Mouse (Mus musculus) myocyte (in vitro differentiated cells): ENCODE measurements around the gene Nxph3.

Source experiments
- E2F4 ChIP-seq: IDR thresholded peaks from one replicate; pipeline ENCODE4 v1.6.1; 2011; ENCODE audit warnings: mild to moderate bottlenecking, control low read depth, moderate library complexity; ENCODE audit not compliant: insufficient read depth
- MAX ChIP-seq: IDR thresholded peaks from one replicate; pipeline ENCODE4 v1.6.1; 2011; ENCODE audit warnings: low read depth, mild to moderate bottlenecking, control low read depth
- MYOD1 ChIP-seq, 3 experiments: IDR thresholded peaks; one replicate each; pipeline ENCODE4 v1.6.1; 2011; ENCODE audit warnings: control low read depth in 2 of 3, low read depth in 2 of 3, mild to moderate bottlenecking in 2 of 3, moderate library complexity in 1 of 3; ENCODE audit not compliant: insufficient read length in 2 of 3, control insufficient read depth in 1 of 3
- MYOG ChIP-seq, 3 experiments: IDR thresholded peaks; one replicate each; pipeline ENCODE4 v1.6.1; 2011; ENCODE audit warnings: control low read depth in 2 of 3, low read depth in 2 of 3, mild to moderate bottlenecking in 2 of 3; ENCODE audit not compliant: insufficient read length in 2 of 3, control insufficient read depth in 1 of 3, insufficient read depth in 1 of 3
- POLR2A ChIP-seq: IDR thresholded peaks from one replicate; pipeline ENCODE4 v1.6.1; 2011; ENCODE audit warnings: low read depth, mild to moderate bottlenecking, control low read depth, moderate library complexity; ENCODE audit not compliant: insufficient read length
- POLR2AphosphoS2 ChIP-seq: IDR thresholded peaks from one replicate; pipeline ENCODE4 v1.6.1; 2011; ENCODE audit warnings: low read depth, control low read depth; ENCODE audit not compliant: insufficient read length
- SRF ChIP-seq: IDR thresholded peaks from one replicate; pipeline ENCODE4 v1.6.1; 2011; ENCODE audit warnings: low read depth; ENCODE audit not compliant: control insufficient read depth, insufficient read length
- TCF12 ChIP-seq: IDR thresholded peaks from one replicate; pipeline ENCODE4 v1.6.1; 2011; ENCODE audit warnings: mild to moderate bottlenecking, control low read depth; ENCODE audit not compliant: poor library complexity, insufficient read depth, severe bottlenecking
- TCF3 ChIP-seq: IDR thresholded peaks from one replicate; pipeline ENCODE4 v1.6.1; 2011; ENCODE audit warnings: low read depth, control low read depth; ENCODE audit not compliant: insufficient read length

DNA sequence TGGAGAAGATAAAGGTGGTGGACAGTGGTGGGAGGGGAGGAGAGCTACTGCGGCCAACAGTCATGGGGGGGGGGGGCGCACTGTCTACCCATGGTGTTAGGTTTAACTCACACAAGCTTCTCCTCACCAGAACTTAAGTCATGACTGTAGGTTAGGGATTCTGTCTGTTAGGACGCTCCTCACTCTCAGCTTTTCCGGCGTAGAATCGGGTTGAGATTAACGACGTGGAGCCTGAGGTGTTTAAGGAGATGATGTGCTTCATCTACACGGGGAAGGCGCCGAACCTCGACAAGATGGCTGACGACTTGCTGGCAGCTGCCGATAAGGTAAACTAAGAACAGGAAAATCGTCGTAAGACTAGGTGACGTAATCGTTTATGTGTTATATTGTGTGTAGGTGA is 28.7 kb downstream of the Nxph3 start:
- TF ChIP-seq TCF12 (no peak), POLR2A (no peak), E2F4 (no peak), MAX (no peak), MYOG (IDR thresholded peaks at IDR 0.05; ENCODE audit: control insufficient read depth in 1 of 3, insufficient read depth in 1 of 3, insufficient read length in 2 of 3, low read depth in 2 of 3) (no peak), POLR2AphosphoS2 (no peak), TCF3 (no peak), SRF (no peak), MYOD1 (IDR thresholded peaks at IDR 0.05; ENCODE audit: control insufficient read depth in 1 of 3, insufficient read length in 2 of 3, low read depth in 2 of 3) (no peak)
